Mouse (Mus musculus) hindbrain, embryonic 11.5 days (tissue): ENCODE data around the gene Ugt1a8. TPM values are rescaled to one million over a fixed set of nuclear protein-coding genes. Genes with fewer than 3 reads are reported as not detected.
"Not testable (repeated sequence)": the region's sequence is repeated elsewhere in the genome, so short reads cannot be mapped to it uniquely, and the experiment has no call there.

Experiments used
- ATAC-seq: fragments of 200-750 bp; cut with Nextera tagmentation; 2 replicates; pipeline ENCODE4 v1.8.0; 2017; ENCODE audit warnings: mild to moderate bottlenecking, moderate TSS enrichment, moderate library complexity; ENCODE audit not compliant: low FRiP score
- DNase-seq: peaks from one replicate; pipeline ENCODE4 v3.0.0-alpha.2; 2015; ENCODE audit warnings: low spot score
- H3K27ac ChIP-seq: fragments of 300-500 bp; sonication (generic); 2 replicates; pipeline ENCODE4 v1.5.1; 2014; ENCODE audit warnings: mild to moderate bottlenecking, low read depth, low read length
- H3K27me3 ChIP-seq: fragments of 300-500 bp; sonication (generic); 2 replicates; pipeline ENCODE4 v1.6.1; 2014; ENCODE audit warnings: mild to moderate bottlenecking, low read length, moderate library complexity, mixed read lengths; ENCODE audit not compliant: control insufficient read depth, insufficient read depth
- H3K36me3 ChIP-seq: fragments of 300-500 bp; sonication (generic); 2 replicates; pipeline ENCODE4 v1.6.1; 2014; ENCODE audit warnings: mild to moderate bottlenecking, low read length, moderate library complexity, mixed read lengths; ENCODE audit not compliant: control insufficient read depth, insufficient read depth
- H3K4me1 ChIP-seq: fragments of 300-500 bp; sonication (generic); replicated peaks from 2 replicates; pipeline ENCODE4 v1.6.1; 2014; ENCODE audit warnings: low read length, mixed read lengths; ENCODE audit not compliant: control insufficient read depth, insufficient read depth
- H3K4me2 ChIP-seq: fragments of 300-500 bp; sonication (generic); replicated peaks from 2 replicates; pipeline ENCODE4 v1.6.1; 2014; ENCODE audit warnings: mild to moderate bottlenecking, low read depth, low read length
- H3K4me3 ChIP-seq: fragments of 300-500 bp; sonication (generic); 2 replicates; pipeline ENCODE4 v1.5.1; 2014; ENCODE audit warnings: low read depth, low read length
- H3K9ac ChIP-seq: fragments of 300-500 bp; sonication (generic); 2 replicates; pipeline ENCODE4 v1.6.1; 2014; ENCODE audit warnings: low read depth, low read length
- H3K9me3 ChIP-seq: fragments of 300-500 bp; sonication (generic); 2 replicates; pipeline ENCODE4 v1.6.1; 2016; ENCODE audit warnings: low read length; ENCODE audit not compliant: control insufficient read depth
- WGBS: fragments of 180-500 bp; shearing (Covaris S2); extraction: QIAGEN DNeasy Blood & Tissue Kit; methylation state at CpG from one replicate; pipeline ENCODE4 v1.1.7; 2014; 5-methylcytosine and 5-hydroxymethylcytosine counted together
- polyA plus RNA-seq: library from polyadenylated mRNA; unstranded; fragments of >200 nt; fragmentation: Nextera tagmentation; extraction: Ambion mirVana; gene quantifications from 2 replicates; pipeline ENCODE4 v1.2.1, GENCODE M21; 2014

Gene Ugt1a8
- polyA plus RNA-seq, 1 experiment from 2014 or later = not detected

GRCm38 (mm10) chr1:88140492-88140891 is 52.9 kb downstream of the Ugt1a8 start:
- H3K36me3 ChIP-seq, H3K9me3 ChIP-seq, DNase-seq, H3K4me1 ChIP-seq, ATAC-seq, H3K27ac ChIP-seq, H3K4me2 ChIP-seq, H3K9ac ChIP-seq, H3K27me3 ChIP-seq, H3K4me3 ChIP-seq: not testable (repeated sequence)
- 46% methylated on average over 1 of the region's 1 CpGs for WGBS

DNA sequence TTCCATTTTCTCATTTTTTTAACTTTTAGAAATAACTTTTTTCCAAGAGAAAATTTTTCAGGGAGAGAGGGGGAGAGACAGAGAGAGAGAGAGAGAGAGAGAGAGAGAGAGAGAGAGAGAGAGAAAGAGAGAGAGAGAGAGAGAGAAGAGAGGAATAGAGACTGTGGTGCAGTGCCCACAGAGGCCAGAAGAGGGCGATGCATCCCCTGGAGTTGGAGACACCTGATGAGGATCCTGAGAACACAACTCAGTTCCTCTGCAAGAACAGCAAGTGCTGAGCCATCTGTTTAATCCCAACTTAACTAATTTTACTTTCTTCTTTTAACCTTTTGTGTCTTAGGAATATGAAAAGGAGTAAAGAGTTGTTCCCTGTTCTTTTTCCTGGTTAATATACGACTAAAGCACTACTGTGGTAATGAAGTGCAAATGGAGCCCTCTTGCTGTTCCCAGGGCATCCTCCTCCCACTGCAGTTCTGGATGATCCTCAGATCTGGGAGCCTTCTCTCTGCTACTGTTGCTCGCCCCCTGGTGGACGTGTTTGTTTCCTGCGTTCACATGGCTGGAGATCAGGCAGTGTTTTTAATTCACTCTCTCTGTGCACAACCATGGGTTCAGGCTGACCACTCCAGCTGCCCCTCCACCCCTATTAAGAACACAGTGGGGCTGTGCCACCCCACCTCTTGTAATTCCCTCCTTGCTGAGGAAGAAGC is 56.5 kb downstream of the Ugt1a8 start:
- DNase-seq = peak; percentile 50

DNA sequence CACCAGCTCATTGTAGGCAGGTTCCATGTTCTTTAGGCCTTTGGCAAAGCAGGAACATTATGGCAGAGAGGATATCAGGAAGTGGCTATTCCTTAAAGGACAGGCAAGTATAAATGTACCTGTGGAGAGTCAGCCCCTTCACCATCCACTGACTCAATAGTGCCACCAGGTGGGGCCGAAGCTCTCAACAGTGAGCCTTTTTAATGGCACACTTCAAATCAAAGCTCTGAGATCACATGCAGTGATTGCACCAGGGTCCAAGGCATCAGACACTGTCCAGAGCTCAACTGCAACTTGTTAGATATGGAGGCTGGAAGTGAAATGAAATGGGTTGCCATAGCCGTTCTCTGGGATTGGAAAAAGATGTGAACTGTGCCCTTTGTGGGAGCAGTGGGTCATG is 57.7 kb downstream of the Ugt1a8 start:
- H3K9ac ChIP-seq, H3K9me3 ChIP-seq, H3K36me3 ChIP-seq, H3K4me2 ChIP-seq, H3K4me3 ChIP-seq, ATAC-seq, H3K27me3 ChIP-seq, H3K4me1 ChIP-seq, H3K27ac ChIP-seq: not testable (repeated sequence)
- 65% methylated on average over 2 of the region's 2 CpGs for WGBS
- DNase-seq = peak; percentile 27

More for the DNA sequence above, 56.5 kb downstream of the Ugt1a8 start:
- not testable (repeated sequence) for H3K9me3 ChIP-seq, H3K27me3 ChIP-seq, H3K4me1 ChIP-seq, H3K4me3 ChIP-seq, H3K9ac ChIP-seq, H3K27ac ChIP-seq, H3K36me3 ChIP-seq, H3K4me2 ChIP-seq, ATAC-seq
- 1% methylated on average over 5 of the region's 5 CpGs for WGBS

- H3K4me3 ChIP-seq, H3K9me3 ChIP-seq, H3K27me3 ChIP-seq, DNase-seq, H3K27ac ChIP-seq, H3K9ac ChIP-seq, H3K4me1 ChIP-seq, ATAC-seq, H3K36me3 ChIP-seq, H3K4me2 ChIP-seq: not testable (repeated sequence)
- WGBS = 58% methylated on average over 2 of the region's 2 CpGs
Measured at GRCm38 (mm10) chr1:88150133-88150532, 62.5 kb downstream of the Ugt1a8 start.

- Histone ChIP-seq H3K27ac (no peak overlapping the region), H3K4me3 (no peak overlapping the region)
- WGBS = 90% methylated on average over 2 of the region's 2 CpGs
Measured at GRCm38 (mm10) chr1:88158430-88158829, 70.8 kb downstream of the Ugt1a8 start.

DNA sequence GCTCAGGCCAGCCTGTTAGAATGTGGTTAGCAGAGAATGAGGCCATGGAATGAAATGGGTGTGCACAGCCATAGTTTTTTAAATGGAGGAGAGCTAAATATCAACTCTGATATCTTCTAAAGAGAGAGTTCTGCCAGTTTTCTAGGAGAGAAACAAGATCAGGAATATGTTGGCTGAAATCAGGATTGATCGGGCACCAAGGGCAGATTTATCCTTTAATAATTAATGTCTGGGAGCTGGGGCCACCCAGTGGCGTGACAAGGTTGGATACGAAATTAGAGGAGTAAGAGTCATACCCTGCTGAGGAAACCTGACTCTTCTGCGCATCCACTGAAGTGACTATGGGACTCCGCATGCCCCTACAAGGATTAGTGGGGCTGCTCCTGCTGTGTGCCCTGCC is 78.1 kb downstream of the Ugt1a8 start, which contains the start of gene Ugt1a5:
Gene Ugt1a5 (plus strand): TSS at position 302 of the 400 bp plus-strand sequence.
- Histone ChIP-seq H3K4me3 (no peak within 1 kb of the TSS), H3K9ac (no peak within 1 kb of the TSS), H3K4me2 (no peak within 1 kb of the TSS), H3K36me3 (no peaks in the 10 kb centered on the region), H3K27me3 (no peaks in the 10 kb centered on the region), H3K4me1 (no peaks in the 10 kb centered on the region), H3K27ac (no peak within 1 kb of the TSS), H3K9me3 (no peaks in the 10 kb centered on the region)
- ATAC-seq = no peak
- no peak for DNase-seq
- WGBS = 78% methylated on average over 5 of the region's 5 CpGs

More at GRCm38 (mm10) chr1:88158430-88158829, 70.8 kb downstream of the Ugt1a8 start:
- ATAC-seq (no peak), DNase-seq (no peak)
- Histone ChIP-seq H3K27me3 (no peaks in the 10 kb centered on the region), H3K36me3 (no peaks in the 10 kb centered on the region), H3K9ac (no peak overlapping the region), H3K4me2 (no peak overlapping the region), H3K9me3 (no peaks in the 10 kb centered on the region), H3K4me1 (no peaks in the 10 kb centered on the region)

DNA sequence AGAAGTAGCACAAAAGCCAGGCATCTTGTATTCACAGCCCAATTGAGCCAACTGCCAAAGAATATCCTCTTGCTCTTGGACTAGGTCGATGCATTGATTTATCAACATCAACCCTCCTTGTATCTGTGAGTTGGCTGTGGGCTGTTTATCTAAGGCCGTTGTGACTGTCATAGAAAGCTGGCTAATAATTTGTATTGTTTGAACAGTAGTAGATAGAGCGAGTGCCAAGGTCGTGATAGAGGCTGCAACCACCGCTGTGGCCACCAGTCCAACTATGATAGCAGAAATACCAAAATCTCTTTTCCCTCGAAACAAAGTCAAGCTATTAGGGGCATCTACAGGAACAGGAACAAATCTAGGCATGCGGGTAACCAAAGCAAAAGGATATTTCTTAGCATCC is 84.6 kb downstream of the Ugt1a8 start:
- H3K9me3 ChIP-seq, H3K4me1 ChIP-seq, H3K4me2 ChIP-seq, H3K9ac ChIP-seq, H3K27me3 ChIP-seq, H3K4me3 ChIP-seq, DNase-seq, H3K36me3 ChIP-seq, ATAC-seq, H3K27ac ChIP-seq: not testable (repeated sequence)
- WGBS = 93% methylated on average over 5 of the region's 7 CpGs

DNA sequence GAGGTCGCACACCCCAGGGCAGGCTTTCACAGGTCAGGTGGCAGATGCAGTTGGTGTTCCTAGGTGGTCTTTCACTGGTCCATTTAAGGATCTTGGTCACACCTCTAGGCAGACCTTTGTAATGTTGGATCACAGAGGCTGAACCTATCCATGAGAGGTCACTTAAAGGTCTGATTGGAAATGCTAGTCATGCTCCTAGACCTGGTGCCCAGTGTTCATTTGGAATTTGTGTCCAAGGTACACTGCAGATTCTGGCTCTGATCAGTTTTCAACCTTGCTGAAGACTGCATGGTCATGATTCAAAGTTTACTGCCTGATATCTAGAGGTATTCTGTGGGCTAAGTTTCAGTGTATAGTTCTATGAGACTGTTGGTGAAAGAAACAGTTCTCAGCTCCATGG is 92.0 kb downstream of the Ugt1a8 start:
- Histone ChIP-seq H3K4me1 (no peaks in the 10 kb centered on the region), H3K9me3 (no peaks in the 10 kb centered on the region; the same call in 1 of the 2 replicates), H3K4me2 (no peak overlapping the region), H3K4me3 (no peak overlapping the region), H3K36me3 (no peaks in the 10 kb centered on the region), H3K27ac (no peak overlapping the region), H3K27me3 (no peaks in the 10 kb centered on the region), H3K9ac (no peak overlapping the region)
- DNase-seq (no peak), ATAC-seq (no peak)
- 69% methylated on average over 1 of the region's 1 CpGs for WGBS

DNA sequence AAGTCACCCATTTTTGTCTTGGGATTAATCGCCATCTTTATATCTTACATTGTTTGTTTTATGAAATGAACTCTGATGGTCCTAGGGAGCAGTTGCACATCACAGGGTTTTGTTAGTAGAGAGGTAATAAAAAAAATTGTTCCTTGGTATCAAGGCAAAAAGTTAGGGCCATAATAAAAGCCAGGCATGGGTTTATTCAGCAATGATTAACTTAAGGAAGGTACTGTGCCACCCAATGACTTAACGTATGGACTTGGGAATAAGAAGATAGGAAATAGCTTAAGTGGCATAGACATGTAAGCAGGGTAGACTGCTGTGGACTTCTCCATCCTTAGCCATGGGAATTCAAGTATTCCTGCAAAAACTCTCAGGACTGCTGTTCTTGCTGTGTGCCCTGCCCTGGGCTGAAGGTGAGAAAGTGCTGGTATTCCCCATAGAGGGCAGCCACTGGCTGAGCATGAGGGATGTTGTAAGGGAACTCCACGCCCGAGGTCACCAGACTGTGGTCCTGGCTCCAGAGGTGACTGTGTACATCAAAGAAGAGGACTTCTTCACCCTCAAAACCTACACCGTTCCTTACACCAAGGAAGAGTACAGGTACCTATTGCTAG is 98.8 kb downstream of the Ugt1a8 start:
- no peak for ATAC-seq
- no peak overlapping the region for H3K9ac ChIP-seq
- no peaks in the 10 kb centered on the region for H3K36me3 ChIP-seq
- H3K9me3 ChIP-seq = no peaks in the 10 kb centered on the region
- no peak overlapping the region for H3K27ac ChIP-seq
- 83% methylated on average over 5 of the region's 5 CpGs for WGBS
- no peaks in the 10 kb centered on the region for H3K4me1 ChIP-seq
- no peaks in the 10 kb centered on the region for H3K27me3 ChIP-seq
- H3K4me3 ChIP-seq = no peak overlapping the region
- DNase-seq = no peak
- H3K4me2 ChIP-seq = no peak overlapping the region
